Mouse (Mus musculus): Measurements from ENCODE around the gene Rev1.

Gene Rev1

DNA sequence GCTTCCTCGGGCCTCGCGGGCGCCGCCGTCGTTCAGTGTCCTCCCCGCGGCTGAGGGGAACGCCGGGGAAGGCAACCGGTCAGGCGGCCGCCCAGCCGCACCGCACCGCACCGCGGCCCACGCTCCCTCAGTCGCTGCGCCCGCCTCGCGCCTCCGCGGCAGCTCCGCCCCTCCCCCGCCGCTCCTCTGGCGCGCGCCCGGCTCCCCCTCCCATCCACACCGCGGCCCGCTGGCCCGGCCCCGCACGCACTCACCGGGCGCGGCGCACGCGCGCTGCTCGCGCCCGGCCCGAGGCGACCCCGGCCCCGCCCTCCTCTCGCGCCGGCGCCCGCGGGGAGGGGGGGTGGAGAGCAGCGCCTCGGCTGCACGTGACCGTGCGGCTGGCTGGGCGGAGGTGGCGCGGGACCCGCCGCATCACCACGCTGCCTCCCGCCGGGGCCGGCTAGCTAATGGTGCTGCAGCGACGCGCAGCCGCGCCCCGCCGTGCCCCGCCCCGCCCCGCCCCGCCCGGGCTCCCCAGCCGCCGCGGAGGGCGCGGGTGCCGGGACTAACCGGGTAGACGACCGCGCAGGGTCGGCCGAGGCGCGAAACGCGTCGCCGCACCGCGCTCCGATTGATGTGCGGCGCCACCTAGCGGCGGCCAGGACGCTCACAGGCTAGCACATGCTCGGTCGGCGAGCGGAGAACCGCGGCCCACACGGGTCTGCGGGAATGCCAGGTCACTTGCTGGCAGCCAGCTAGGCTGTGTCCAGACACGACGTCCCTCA is at the start of gene Rev1:
Rev1 (minus strand) TSS at position 301 of the 767 bp plus-strand sequence.
- peak; percentile 92 for DNase-seq (ENCODE audit: low read depth, low spot score)

DNA sequence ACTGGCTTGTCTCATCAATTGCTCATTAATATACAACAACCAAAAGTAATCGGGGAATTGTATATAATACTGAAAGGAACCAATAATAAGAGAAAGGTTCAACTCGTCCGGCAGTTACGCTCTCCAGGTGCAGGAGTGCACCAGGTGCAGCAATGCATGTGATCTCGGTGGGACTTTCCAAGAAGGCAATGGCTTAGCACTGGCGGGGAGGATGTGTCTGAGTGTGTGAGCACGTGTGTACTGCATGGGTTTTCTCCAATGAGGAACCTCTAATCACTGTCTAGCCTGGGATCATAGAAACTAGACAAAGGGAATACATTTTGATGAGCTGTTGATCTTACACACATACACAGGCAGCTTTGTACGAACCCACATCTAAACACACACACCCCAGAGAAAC is 49.3 kb upstream of the Rev1 start:
- peak; percentile 74 for DNase-seq (ENCODE audit: low read depth, low spot score)

DNA sequence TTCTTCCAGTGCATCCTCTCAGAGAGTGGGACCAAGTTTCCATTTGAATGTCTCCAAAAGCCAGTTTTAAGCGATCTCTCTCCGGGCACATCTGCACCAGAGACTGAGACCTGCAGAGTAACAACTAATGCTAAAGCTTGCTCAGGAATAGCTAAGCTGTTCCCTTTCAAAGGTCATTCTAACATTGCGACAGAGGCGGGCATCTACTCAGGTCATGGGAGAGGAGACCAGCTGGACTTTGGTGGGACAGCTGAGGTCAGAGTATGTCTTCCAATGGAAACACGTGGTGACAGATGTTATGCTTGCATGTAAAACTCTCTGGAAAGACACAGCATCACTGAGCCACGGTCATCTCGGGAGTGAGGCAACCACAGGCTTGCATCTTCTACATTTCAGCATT is 46.5 kb upstream of the Rev1 start:
- no peak for DNase-seq (ENCODE audit: low read depth, low spot score)

DNA sequence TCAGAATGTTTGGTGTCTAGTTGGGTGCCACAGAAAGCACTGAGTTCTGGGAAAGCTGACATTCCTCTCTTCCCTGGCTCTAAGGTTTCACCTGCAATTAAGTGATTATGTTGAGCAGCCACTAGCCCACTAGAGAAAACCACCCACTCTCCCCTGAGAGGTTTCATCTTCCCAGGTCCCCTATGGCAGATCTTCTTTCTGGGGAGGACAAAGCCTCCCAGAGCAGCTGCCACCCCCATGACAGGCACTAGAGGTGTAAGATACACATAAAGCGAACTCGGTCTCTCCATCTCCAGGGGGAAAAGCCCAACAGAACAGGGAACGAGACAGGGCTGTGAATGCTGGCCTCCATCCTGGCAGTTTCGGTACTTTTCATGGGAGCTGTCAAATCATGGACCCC is 42.3 kb upstream of the Rev1 start:
- DNase-seq (ENCODE audit: low read depth, low spot score): no peak

DNA sequence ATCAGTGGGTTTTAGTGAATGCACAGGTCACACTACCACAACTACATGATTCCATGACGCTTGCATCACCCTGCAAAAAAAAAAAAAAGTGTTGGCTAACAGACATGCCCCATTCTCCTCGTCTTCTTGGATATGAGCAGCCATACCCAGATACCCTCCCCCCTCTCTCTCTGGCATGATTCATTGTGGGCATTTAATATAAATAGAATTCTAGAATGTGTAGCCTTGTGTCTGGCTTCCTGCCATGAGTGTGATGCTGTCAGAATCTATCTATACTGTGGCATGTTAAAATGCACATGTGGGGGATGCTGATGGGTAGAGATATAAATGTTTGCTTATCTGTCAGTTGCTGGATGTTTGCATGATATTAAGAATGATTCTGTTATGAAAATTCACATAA is 36.1 kb upstream of the Rev1 start:
- no peak for DNase-seq (ENCODE audit: low read depth, low spot score)

DNA sequence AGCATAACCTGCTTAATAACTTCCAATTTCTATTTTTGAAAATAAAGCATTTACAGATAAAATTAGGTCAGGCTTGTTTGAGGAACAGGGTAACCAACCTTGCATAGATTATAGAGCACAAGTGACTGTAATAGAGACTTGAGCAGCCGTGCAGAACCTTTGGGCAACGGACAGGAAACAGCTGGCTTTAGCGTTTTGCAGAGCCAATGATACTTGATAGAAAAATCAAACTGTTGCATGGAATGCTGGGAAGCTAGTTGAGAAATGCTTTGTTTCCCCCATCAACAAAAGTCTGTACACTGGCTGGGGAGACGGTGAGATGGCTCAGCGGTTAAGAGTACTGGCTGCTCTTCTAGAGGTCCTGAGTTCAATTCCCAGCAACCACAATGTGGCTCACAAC is 20.5 kb upstream of the Rev1 start:
- DNase-seq (ENCODE audit: low read depth, low spot score): peak; percentile 85

DNA sequence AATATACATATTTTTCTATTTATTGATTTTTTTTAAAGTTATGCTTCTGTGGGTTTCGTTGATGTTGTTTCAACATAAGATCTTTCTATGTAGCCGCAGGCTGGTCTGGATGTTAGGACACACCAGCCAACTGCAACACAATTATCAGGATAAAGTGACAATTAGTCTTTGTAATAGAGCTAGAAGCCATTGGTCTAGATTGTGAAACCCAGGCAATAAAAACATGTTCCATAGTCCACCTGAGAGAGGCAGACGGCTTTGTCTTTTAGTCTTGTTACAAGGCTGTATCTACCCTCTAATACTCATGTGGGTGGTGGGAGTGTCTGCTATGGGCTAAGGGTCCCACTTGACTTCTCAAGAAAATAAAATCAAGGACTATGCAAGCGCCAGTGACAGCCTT is 16.4 kb upstream of the Rev1 start:
- no peak for DNase-seq (ENCODE audit: low read depth, low spot score)

DNA sequence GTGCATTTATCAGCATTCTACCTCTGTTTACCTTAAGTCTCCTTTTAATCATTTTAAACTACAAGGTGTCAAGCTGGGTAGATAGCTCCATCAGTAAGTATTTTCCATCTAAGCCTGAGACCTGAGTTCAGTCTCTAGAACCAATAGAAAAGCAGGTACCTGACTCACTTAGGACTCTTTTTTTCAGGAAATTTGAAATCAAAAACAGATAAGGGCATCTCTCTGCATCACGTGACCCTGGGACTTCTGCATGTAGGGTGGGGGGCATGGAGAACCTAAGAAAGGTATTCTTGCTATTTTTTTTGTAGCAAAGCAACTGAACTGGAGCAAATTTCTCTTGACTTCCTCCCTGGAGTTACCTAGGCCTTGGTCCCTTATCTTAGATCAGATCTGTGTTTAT is 11.8 kb upstream of the Rev1 start:
- no peak for DNase-seq (ENCODE audit: low read depth, low spot score)

DNA sequence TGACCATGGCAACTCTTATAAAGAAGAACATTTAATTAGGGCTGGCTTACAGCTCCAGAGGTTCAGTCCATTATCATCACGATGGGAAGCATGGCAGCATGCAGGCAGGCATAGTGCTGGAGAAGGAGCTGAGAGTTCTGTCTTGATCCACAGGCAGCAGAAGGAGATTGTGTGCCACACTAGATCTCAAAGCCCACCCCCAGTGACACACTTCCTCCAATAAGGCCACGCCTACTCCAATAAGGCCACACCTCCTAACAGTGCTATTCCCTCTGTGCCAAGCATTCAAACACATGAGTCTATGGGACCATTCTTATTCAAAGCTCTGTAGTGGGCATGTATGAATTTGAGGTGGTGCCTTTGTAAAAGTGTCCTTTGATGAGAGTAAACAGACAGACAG is 11.3 kb upstream of the Rev1 start:
- peak; percentile 51 for DNase-seq (ENCODE audit: low read depth, low spot score)

DNA sequence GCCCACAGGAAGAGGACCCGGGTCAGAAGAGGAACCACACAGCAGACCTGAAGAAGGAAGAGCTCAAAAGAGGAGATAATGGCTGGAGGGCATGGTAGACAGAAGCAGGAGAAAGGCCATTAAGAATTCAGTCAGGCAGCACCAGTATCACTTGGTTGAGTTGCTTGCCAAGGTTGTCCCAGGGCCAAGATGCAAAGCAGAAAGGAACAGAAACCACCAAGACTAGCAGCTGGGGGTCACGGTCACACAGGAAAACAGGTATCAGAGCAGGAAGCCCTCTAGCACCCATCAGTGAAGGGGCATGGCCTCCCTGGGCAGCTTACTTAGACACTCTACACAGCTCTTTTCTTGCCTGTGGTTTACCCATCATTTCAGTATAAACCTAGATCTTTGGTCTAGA is 9.8 kb upstream of the Rev1 start:
- peak; percentile 86 for DNase-seq (ENCODE audit: low read depth, low spot score)

DNA sequence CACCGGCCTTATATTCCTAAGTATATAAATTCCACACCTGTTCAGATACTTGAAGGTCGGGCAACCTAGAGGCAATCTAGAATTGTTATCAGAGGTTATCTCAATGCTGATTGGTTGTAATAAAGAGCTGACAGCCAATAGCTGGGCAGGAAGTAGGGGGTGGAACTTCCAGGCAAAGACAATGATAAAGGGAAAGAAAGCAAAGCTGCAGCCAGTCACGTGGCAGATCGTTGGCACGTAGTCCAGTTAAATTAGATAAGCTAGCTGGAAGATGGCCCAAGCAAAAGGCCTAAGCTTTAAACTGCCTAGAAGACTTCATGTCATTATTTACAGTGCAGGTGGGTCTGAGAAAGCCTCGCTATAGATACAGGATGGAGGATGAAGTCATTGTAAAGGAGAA is 3.3 kb upstream of the Rev1 start:
- no peak for DNase-seq (ENCODE audit: low read depth, low spot score)

DNA sequence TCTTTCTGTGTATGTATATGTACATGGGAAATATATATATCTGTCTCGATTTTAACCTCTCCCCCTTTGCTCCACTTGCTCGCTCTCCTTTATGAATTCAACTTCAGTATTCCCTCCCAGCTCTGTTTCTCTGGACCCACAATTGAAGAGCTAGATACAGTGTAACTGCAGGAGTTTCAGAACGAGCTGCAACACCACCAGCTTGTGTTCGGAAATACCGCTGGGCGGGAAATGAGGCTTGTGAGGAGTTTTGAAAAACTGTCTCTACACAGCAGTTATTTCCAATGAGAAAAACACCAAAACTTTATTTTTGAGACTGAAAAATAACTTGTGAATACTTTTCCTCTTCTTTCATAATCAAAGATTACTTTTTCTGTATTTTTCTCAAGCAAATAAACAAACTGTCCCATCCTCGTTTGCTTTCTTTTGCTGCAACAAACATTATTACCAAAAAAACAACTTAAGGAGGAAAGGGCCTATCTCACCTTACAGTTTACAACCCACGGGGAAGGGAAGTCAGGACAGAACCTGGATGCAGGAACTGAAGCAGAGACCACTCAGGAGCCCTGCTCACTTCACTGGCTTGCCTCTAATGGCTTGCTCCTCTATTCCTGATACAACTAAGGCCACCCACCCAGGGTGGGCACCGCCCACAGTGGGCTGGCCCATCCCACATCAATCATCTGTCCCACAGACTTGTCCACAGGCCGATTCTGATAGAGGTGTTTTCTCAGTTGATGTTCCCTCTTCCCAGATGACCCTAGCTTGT is 1.3 kb upstream of the Rev1 start:
- DNase-seq (ENCODE audit: low read depth, low spot score): peak; percentile 85

DNA sequence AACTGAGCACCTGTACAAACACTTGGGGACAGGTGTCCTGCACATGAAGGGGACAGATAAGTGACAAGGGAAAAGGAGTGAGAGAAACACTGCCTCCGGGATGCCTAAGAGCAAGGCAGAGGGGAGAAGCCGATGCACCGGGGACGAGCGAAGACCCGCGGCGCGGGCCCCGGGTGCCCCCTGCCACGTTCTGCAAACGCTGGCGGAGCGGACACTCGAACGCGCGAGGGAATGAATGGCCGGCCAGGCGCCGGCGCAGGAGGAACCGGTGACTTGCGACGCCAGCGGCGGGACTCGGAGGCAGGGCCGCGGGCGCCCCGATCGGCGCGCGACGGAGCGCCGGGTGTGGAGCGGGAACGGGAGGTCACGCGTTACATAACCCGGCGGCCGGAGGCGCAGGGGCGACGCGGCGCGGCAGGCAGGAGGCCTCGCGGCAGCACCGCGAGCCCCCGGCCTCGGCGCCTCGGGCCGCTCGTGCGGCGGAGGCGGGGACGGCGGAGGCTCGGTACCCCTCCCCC is 623 bp downstream of the Rev1 start:
- peak; percentile 69 for DNase-seq (ENCODE audit: low read depth, low spot score)

DNA sequence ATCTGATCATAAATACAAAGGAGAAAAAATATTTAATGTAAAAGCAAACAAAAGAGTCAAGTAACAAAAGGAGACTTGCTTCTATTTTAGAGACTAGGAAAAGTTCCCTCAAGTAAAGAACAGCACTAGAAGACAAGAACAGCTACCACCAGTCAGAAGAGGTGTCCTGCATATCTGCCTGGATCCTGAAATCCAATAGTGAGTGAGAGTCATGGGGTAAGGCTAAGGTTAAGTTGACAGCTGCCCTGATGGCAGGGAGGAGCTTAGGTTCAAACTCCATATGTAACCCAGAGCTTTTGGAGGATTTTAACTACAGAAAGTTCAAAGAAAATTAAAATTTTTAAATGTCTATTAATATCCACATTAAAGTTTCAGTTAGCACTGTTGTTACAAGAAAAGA is 2.6 kb downstream of the Rev1 start:
- DNase-seq (ENCODE audit: low read depth, low spot score): no peak

DNA sequence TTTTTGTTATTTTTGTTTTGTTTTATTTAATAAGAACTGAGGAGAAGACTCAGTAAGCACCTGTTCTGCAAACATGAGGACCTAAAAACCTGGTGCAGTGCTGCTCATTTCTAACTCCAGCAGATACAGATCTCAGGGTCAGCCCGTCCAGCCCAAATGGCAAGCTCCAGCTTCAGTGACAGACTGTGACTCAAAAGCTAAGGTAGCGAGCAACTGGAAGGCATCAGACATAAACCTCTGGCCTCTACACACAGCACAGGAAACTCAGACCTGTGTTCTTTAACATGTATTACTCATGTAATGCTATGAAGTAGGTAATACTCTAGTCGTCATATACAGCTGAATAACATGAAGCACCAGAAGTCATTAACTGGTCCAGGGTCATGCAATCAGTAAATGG is 3.2 kb downstream of the Rev1 start:
- peak; percentile 16 for DNase-seq (ENCODE audit: low read depth, low spot score)

DNA sequence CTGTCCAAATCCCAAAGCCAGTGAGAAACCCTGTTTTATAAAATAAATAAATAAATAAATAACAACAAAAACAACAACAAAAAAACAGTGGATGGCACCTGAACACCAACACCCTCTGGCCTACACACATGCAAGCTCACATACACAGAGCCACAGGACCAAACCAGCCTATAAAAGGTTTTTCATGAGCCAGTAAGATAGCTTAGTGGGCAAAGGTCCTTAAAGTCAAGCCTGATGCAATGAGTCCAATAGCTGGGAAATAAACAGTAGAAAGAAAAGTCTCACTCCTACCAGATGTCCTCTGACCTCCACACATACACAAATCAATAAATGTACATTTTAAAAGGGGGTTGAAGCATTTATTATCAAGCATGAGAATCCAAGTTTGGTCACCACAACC is 5.3 kb downstream of the Rev1 start:
- DNase-seq (ENCODE audit: low read depth, low spot score): no peak

DNA sequence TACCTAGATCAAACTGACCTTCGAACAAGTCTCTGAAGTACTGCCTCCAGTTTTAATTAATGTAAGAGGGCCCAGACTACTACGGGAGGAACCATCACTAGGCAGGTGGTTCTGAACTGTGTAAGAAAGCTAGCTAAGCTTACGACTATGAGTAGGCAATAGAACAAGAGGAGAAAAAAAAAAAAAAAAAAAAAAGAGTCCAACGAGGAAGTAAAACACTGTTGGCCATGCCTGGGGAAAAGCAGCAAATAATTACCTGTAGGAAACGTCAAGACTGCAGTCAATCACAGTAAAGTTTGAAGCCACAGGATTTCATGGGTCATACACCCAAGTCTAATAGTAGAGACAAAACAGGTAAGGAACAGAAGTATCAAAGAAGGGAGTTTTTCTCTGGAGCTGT is 8.7 kb downstream of the Rev1 start:
- peak; percentile 46 for DNase-seq (ENCODE audit: low read depth, low spot score)

DNA sequence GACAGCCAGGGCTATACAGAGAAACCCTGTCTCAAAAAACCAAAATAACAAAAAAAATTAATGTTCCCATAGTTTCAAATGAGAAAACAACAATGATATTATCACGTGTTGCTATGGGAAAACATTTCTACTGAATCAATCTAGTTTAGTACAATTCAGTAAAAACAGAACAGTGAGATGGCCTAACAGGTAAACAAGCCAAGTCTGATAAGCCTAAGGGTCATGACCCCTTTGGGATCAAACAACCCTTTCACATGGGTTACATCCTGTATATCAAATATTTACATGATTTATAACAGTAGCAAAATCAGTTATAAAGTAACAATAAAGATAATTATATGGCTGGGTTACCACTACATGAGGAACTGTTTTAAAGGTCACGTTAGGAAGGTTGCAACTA is 11.0 kb downstream of the Rev1 start:
- DNase-seq (ENCODE audit: low read depth, low spot score): no peak

DNA sequence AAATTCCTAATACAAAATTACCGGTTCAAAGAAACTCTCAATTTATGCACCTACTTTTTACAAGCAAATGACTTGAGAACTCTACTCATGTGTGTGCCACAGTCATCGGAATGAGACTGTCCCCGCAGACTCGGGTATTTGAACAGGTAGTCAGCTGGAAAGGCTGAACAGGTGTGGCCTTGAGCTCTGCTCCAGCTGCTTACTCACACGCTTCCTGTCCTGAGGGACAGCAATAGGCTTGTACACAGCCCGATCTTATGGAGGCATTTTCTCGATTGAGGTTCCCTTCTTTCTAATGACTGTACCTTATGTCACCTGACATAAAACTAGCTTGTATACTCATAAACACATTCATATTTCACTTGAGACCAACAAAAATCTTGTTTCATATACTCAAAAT is 19.8 kb downstream of the Rev1 start:
- DNase-seq (ENCODE audit: low read depth, low spot score): peak; percentile 57

DNA sequence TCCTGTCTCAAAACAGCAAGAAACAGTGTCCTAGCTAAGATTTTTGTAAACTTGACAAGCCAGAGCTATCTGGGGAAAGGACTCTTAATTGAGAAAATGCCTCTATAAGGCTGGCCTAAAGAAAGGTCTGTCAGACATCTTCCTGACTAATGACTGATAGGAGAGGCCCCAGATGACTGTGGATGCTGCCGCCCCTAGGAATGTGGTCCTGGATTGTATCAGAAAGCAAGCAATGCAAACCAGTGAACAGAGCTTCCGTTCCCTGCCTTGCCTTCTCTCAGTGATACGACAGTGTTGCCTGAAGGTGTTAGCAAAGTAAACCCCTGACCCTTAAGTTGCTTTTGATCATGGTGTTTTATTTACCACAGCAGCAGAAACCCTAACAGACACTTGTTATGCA is 25.8 kb downstream of the Rev1 start:
- DNase-seq (ENCODE audit: low read depth, low spot score): no peak

DNA sequence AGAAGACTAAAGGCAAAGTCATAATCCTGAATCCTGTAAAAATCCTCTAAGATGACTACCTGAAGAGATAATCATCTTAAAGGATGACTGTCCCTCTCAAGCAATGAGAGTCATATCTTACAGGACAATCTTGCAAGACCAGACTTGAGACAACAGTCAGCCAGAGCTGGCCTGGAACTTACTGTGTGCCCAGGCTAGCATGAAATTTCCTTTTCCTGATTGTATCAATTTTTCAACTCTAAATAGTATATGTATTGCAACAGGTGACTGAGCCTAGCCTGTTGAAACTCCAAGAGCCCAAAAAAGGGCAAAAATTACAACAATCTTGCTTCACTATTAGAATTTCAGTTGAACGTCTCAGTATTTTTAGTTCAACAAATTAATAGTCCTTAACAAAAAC is 26.4 kb downstream of the Rev1 start:
- DNase-seq (ENCODE audit: low read depth, low spot score): no peak

DNA sequence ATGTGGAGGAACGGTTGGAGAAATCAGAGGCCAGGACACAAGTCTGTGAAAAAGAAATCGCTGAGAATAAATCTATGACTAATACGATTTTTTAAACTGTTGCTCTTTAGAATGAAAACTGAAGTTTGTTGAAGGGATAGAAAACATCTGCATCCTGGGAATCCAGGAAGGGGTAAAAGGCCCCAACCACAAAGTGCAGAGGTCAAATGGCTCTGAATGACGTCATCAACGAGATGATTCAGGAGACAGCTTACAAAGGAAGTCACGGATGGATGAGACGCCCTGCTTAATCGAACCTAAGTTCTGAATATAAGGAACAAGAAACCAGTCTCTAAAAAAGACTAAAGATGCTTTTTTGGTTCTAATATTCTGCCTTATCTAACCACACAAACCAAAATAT is 48.3 kb downstream of the Rev1 start:
- DNase-seq (ENCODE audit: low read depth, low spot score): no peak

DNA sequence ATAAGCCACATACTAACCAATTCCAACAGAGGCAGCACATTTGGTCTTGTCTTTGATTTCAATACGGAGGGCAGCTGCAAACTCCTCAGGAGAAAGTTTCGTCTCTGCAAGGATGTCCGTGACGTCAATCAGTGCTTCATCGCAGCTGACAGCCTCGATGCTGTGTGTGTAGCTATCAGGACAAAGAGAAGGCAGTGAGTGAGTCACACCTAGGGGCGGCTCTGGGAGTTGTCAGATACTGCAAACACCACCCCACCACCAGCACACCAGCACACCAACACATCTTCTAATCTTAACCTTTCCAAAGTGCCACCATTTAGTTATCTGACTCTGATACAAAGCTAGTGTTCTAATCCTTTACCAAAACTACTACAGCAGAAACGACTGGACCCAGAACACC is 58.3 kb downstream of the Rev1 start:
- no peak for DNase-seq (ENCODE audit: low read depth, low spot score)

All from A20 (cell line).